Mouse (Mus musculus) CH12.LX (cell line): ENCODE results near the gene Tmem63b.

ENCODE experiments used
- BHLHE40 ChIP-seq: IDR thresholded peaks from 2 replicates; pipeline ENCODE4 v1.6.1; 2011; ENCODE audit warnings: mild to moderate bottlenecking, low read depth, low read length, improper control_type of control experiment
- CTCF ChIP-seq, 2 experiments: IDR thresholded peaks in 1 of 2; conservative IDR thresholded peaks in 1 of 2; 2 replicates each; pipeline ENCODE4 v1.5.1; 2011 to 2012; ENCODE audit warnings: low read depth in 2 of 2, low read length in 2 of 2, improper control_type of control experiment in 1 of 2, inconsistent platforms in 1 of 2, mild to moderate bottlenecking in 1 of 2, moderate library complexity in 1 of 2
- EP300 ChIP-seq: IDR thresholded peaks from 2 replicates; pipeline ENCODE4 v1.6.1; 2011; ENCODE audit warnings: low read length, improper control_type of control experiment
- HCFC1 ChIP-seq: IDR thresholded peaks from 2 replicates; pipeline ENCODE4 v1.6.1; 2012; ENCODE audit warnings: low read depth, mild to moderate bottlenecking, inconsistent platforms, low read length, improper control_type of control experiment
- KAT2A ChIP-seq: IDR thresholded peaks from 2 replicates; pipeline ENCODE4 v1.6.1; 2012; ENCODE audit warnings: low read length, improper control_type of control experiment, inconsistent platforms; ENCODE audit not compliant: insufficient replicate concordance
- MAFK ChIP-seq: IDR thresholded peaks from 2 replicates; pipeline ENCODE4 v1.6.1; 2011; ENCODE audit warnings: low read length, improper control_type of control experiment; ENCODE audit not compliant: insufficient replicate concordance
- MYC ChIP-seq: IDR thresholded peaks from 2 replicates; pipeline ENCODE4 v1.6.1; 2011; ENCODE audit warnings: low read depth, mild to moderate bottlenecking, improper control_type of control experiment, low read length
- POLR2A ChIP-seq: IDR thresholded peaks from 2 replicates; pipeline ENCODE4 v1.6.1; 2011; ENCODE audit warnings: low read depth, mild to moderate bottlenecking, improper control_type of control experiment, low read length
- SMC3 ChIP-seq: IDR thresholded peaks from 2 replicates; pipeline ENCODE4 v1.6.1; 2011; ENCODE audit warnings: low read depth, low read length, improper control_type of control experiment
- ZKSCAN1 ChIP-seq: IDR thresholded peaks from 2 replicates; pipeline ENCODE4 v1.6.1; 2012; ENCODE audit warnings: low read depth, inconsistent platforms, low read length, improper control_type of control experiment, borderline replicate concordance
- ZNF384 ChIP-seq: IDR thresholded peaks from 2 replicates; pipeline ENCODE4 v1.6.1; 2012; ENCODE audit warnings: low read depth, low read length, improper control_type of control experiment, inconsistent platforms

GRCm38 (mm10) chr17:45699039-45699740 lies 12.5 kb upstream of the Tmem63b start:
- TF ChIP-seq HCFC1 (no peak), KAT2A (no peak), CTCF (conservative IDR thresholded peaks at IDR 0.05 in 1 of 2, IDR thresholded peaks at IDR 0.05 in 1 of 2; ENCODE audit: low read depth in 2 of 2, low read length in 2 of 2) (no peak), POLR2A (no peak), BHLHE40 (no peak), ZKSCAN1 (no peak), MYC (no peak), SMC3 (no peak), EP300 (no peak), ZNF384 (no peak), MAFK (no peak)
